In genomic region chr5:23518673-23519072, GRCm38 (mm10) we compare ENCODE assay signal across 8 mouse cellular contexts.
DNase-seq lines count a peak whose midpoint lies in the region; TF ChIP-seq lines count a peak whose summit lies in the region.

No protein-coding gene starts in this region.

- intact Hi-C loops in gastrocnemius, adult 2 months (cut with DNase I) = no loop called here
- intact Hi-C loops in gastrocnemius, postnatal 36 days (cut with DNase I) = no loop called here

- no peak overlapping the region for H3K4me3 ChIP-seq in gastrocnemius, adult 2 months

- TF ChIP-seq CTCF in gastrocnemius, adult 2 months (IDR thresholded peaks at IDR 0.05) = no peak

- DNase-seq in gastrocnemius, adult 2 months = peak; percentile 35
- no peak for DNase-seq in gastrocnemius, postnatal 36 days
- peak; percentile 78 for DNase-seq in Muller cell, postnatal 12 days (ENCODE audit: inconsistent ontology term)
- DNase-seq in heart, adult 18-20 months = peak; percentile 61 to 69
- peak; percentile 53 for DNase-seq in kidney, postnatal 14 days
- DNase-seq in skeletal muscle tissue, adult 2 months (ENCODE audit: low read depth, low spot score) = peak; percentile 49
- no peak for DNase-seq in testis, postnatal 10 days (ENCODE audit: low spot score)
- DNase-seq in left cerebral cortex, adult 9 months (ENCODE audit: low spot score in 2 of 2) = no peak

- peak overlapping the region; percentile 56 for H3K27ac ChIP-seq in gastrocnemius, adult 2 months

Comparison
In these comparisons a context has a peak if more than half of its experiments do, and no peak if none do; other contexts are left out.
1. DNase-seq: peak in gastrocnemius, adult 2 months (single experiment), Muller cell, postnatal 12 days (single experiment), heart, adult 18-20 months (2 of 2), kidney, postnatal 14 days (single experiment) and skeletal muscle tissue, adult 2 months (single experiment); none in gastrocnemius, postnatal 36 days (0 of 2), testis, postnatal 10 days (single experiment) and left cerebral cortex, adult 9 months (0 of 2).